Mouse (Mus musculus) CH12.LX (cell line): ENCODE results near the gene Pgp.

Experiments used
- CHD1 ChIP-seq: IDR thresholded peaks from 2 replicates; pipeline ENCODE4 v1.6.1; 2012; ENCODE audit warnings: low read depth, low read length, improper control_type of control experiment, inconsistent platforms
- CHD2 ChIP-seq: IDR thresholded peaks from 2 replicates; pipeline ENCODE4 v1.6.1; 2011; ENCODE audit warnings: low read length, improper control_type of control experiment
- CTCF ChIP-seq, 2 experiments: IDR thresholded peaks in 1 of 2; conservative IDR thresholded peaks in 1 of 2; 2 replicates each; pipeline ENCODE4 v1.5.1; 2011 to 2012; ENCODE audit warnings: low read depth in 2 of 2, low read length in 2 of 2, improper control_type of control experiment in 1 of 2, inconsistent platforms in 1 of 2, mild to moderate bottlenecking in 1 of 2, moderate library complexity in 1 of 2
- MAFK ChIP-seq: IDR thresholded peaks from 2 replicates; pipeline ENCODE4 v1.6.1; 2011; ENCODE audit warnings: low read length, improper control_type of control experiment; ENCODE audit not compliant: insufficient replicate concordance
- MAZ ChIP-seq: IDR thresholded peaks from 2 replicates; pipeline ENCODE4 v1.6.1; 2012; ENCODE audit warnings: low read depth, mild to moderate bottlenecking, inconsistent platforms, low read length, improper control_type of control experiment, moderate library complexity
- POLR2A ChIP-seq: IDR thresholded peaks from 2 replicates; pipeline ENCODE4 v1.6.1; 2011; ENCODE audit warnings: low read depth, mild to moderate bottlenecking, improper control_type of control experiment, low read length
- POLR2AphosphoS2 ChIP-seq: IDR thresholded peaks from 2 replicates; pipeline ENCODE4 v1.6.1; 2011; ENCODE audit warnings: low read depth, low read length, improper control_type of control experiment

DNA sequence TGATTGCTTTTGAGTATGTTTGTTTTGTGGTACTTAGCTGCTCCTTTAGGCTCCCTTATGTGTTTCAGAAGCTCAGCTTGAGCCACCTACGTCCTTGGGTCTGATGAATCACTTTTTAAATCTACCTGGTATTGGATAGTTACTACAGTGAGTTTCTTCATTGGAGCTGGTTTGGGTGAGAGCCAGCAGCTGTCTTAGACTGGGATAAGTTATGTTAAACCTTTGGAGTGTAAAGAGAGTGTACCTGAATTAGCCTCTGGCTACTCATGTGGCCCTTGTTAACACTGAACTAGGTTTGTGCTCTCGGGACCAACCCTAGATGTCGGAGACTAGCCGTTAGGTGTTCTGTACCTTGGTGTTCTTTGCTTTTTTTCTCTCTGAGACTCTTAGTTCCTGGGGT is 47.1 kb upstream of the Pgp start:
- TF ChIP-seq MAFK (no peak), MAZ (no peak), POLR2A (no peak), CHD2 (no peak), POLR2AphosphoS2 (no peak), CHD1 (no peak), CTCF (conservative IDR thresholded peaks at IDR 0.05 in 1 of 2, IDR thresholded peaks at IDR 0.05 in 1 of 2; ENCODE audit: low read depth in 2 of 2, low read length in 2 of 2) (no peak)
